Mouse (Mus musculus) liver, postnatal 0 days (tissue): ENCODE data around the gene E2f4.

Source experiments
- CTCF ChIP-seq: sonication (generic); IDR thresholded peaks from 2 replicates; pipeline ENCODE4 v1.5.1; 2016; ENCODE audit warnings: antibody characterized with exemption, low read depth
- EP300 ChIP-seq: IDR thresholded peaks from 2 replicates; pipeline ENCODE4 v1.6.1; 2016; ENCODE audit warnings: antibody characterized with exemption, low read depth, mild to moderate bottlenecking

DNA sequence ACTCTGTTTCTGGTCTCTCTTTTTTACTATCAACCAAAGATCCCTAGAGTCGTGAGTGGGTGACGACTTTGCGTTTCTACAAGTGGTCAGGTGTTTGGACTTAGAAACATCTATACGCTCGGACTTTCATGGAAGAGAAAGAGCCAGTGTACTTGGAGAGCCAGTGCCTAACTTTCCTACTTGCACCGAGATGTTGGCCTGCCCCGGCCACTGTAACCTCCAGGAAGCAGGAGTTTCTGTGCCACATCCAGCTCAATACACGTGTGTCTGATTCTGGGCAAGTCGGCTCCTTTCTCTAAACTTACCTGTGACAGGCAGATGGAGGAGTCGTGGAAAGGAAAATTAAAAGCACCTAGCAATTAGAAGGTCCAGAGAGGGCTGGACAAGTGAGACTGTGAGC, 21.6 kb upstream of the E2f4 start, which contains the start of gene Nol3:
- no peak for TF ChIP-seq CTCF
- no peak for TF ChIP-seq EP300
